Mouse (Mus musculus) midbrain, embryonic 11.5 days (tissue): ENCODE measurements around the gene Nudt3. TPM values are rescaled to one million over a fixed set of nuclear protein-coding genes. Genes with fewer than 3 reads are reported as not detected.
A peak's percentile ranks its signal among the peaks of the same experiment; 100 is the strongest.

Experiments used
- ATAC-seq: fragments of 200-750 bp; cut with Nextera tagmentation; 2 replicates; pipeline ENCODE4 v1.8.0; 2017; ENCODE audit warnings: moderate TSS enrichment, moderate library complexity; ENCODE audit not compliant: low FRiP score
- DNase-seq: peaks from one replicate; pipeline ENCODE4 v3.0.0; 2015; ENCODE audit warnings: low spot score; ENCODE audit errors: missing footprints
- H3K27ac ChIP-seq: fragments of 300-500 bp; sonication (generic); 2 replicates; pipeline ENCODE4 v1.5.1; 2014; ENCODE audit warnings: low read depth, low read length
- H3K27me3 ChIP-seq: fragments of 300-500 bp; sonication (generic); 2 replicates; pipeline ENCODE4 v1.6.1; 2014; ENCODE audit warnings: mild to moderate bottlenecking, low read length, moderate library complexity, mixed read lengths; ENCODE audit not compliant: control insufficient read depth, insufficient read depth
- H3K36me3 ChIP-seq: fragments of 300-500 bp; sonication (generic); 2 replicates; pipeline ENCODE4 v1.6.1; 2014; ENCODE audit warnings: mild to moderate bottlenecking, low read length, moderate library complexity, mixed read lengths; ENCODE audit not compliant: control insufficient read depth, insufficient read depth
- H3K4me1 ChIP-seq: fragments of 300-500 bp; sonication (generic); 2 replicates; pipeline ENCODE4 v1.6.1; 2014; ENCODE audit warnings: low read length; ENCODE audit not compliant: control insufficient read depth, insufficient read depth
- H3K4me2 ChIP-seq: fragments of 300-500 bp; sonication (generic); 2 replicates; pipeline ENCODE4 v1.6.1; 2014; ENCODE audit warnings: mild to moderate bottlenecking, moderate library complexity
- H3K4me3 ChIP-seq: fragments of 300-500 bp; sonication (generic); 2 replicates; pipeline ENCODE4 v1.5.1; 2014; ENCODE audit warnings: low read depth, low read length
- H3K9ac ChIP-seq: fragments of 300-500 bp; sonication (generic); 2 replicates; pipeline ENCODE4 v1.6.1; 2014; ENCODE audit warnings: low read length
- H3K9me3 ChIP-seq: fragments of 300-500 bp; sonication (generic); 2 replicates; pipeline ENCODE4 v1.6.1; 2016; ENCODE audit warnings: low read length; ENCODE audit not compliant: control insufficient read depth
- WGBS: fragments of 180-500 bp; shearing (Covaris S2); extraction: QIAGEN DNeasy Blood & Tissue Kit; methylation state at CpG from one replicate; pipeline ENCODE4 v1.1.7; 2014; 5-methylcytosine and 5-hydroxymethylcytosine counted together
- polyA plus RNA-seq: library from polyadenylated mRNA; unstranded; fragments of >200 nt; fragmentation: Nextera tagmentation; extraction: Ambion mirVana; gene quantifications from 2 replicates; pipeline ENCODE4 v1.2.1, GENCODE M21; 2014

The Nudt3 gene
- polyA plus RNA-seq, 1 experiment from 2014 or later, result 44.5 TPM

DNA sequence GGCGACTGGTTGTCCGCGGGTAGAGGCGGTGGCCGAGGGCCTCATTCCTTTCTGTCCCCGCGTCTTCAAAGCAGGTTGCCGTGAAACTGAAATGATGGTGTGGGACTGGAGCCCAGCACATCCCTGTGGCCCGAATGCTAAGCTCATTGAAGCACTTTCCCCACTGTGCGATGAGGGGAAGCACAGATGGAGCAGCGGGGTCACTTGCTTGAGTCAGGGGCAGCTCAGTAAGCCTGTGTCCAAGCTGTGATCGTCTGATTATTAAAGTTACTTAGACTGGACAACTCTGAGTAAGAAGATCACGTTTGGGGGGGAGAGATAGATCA, 57.4 kb downstream of the Nudt3 start:
- Histone ChIP-seq H3K4me3 (peak overlapping the region; percentile 54), H3K9ac (peak overlapping the region; percentile 72), H3K4me2 (peak overlapping the region; percentile 91), H3K36me3 (no peaks in the 10 kb centered on the region), H3K27ac (no peak overlapping the region), H3K9me3 (no peaks in the 10 kb centered on the region), H3K27me3 (no peaks in the 10 kb centered on the region), H3K4me1 (peaks cover 19% of the 10 kb centered on the region)
- no peak; the same call in 1 of the 2 replicates for ATAC-seq
- DNase-seq, result no peak
- 0% methylated on average over 13 of the region's 13 CpGs for WGBS

DNA sequence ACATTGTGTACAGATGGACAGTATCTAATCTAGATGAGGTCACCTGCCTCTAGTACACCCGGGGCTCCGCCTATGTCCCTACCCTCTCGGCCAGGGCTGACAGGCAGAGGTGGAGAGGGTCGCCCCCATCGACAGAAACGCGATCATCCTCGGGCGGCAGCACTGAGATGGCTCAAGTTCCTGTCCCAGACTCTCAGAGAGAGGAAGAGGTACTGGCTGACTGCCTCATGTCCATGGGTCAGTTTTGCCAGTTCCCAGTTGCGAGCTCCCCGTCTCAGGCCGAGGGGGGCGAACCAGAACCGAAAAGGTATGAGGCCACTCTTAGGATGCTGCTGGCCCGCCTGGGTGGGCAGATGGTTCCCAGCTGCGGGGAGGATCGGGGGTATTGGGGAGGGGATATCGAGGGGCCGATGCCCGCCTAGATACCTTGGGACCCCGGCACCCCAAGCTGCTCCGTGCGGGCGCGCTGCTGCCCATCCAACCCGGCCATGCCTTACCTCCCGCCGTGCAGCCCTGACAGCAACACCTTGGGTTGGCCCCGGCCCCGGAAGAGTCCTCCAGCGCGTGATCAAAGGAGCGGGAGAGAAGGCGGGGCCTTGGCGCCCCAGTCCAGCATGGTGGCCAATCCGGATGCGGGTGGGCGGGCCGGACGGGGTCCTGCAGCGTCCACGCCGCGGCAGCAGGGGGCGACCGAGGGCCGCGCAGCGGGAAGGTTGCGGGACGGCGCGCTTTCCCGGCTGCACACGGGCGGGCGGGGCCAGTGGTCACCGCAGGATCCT, 57.9 kb downstream of the Nudt3 start, which contains the start of gene AI413582:
Gene AI413582, minus strand, starts transcription at position 594 of the 779 bp plus-strand sequence.
- Histone ChIP-seq H3K9ac (peak within 1 kb of the TSS; percentile 72), H3K4me2 (peak within 1 kb of the TSS; percentile 91), H3K4me1 (peaks cover 19% of the 10 kb centered on the region), H3K4me3 (peak within 1 kb of the TSS; percentile 54), H3K27ac (no peak within 1 kb of the TSS), H3K9me3 (no peaks in the 10 kb centered on the region), H3K27me3 (no peaks in the 10 kb centered on the region), H3K36me3 (no peaks in the 10 kb centered on the region)
- peak; percentile 93 for ATAC-seq
- WGBS, result under 1% methylated on average over 58 of the region's 58 CpGs
- peak; percentile 99 for DNase-seq

DNA sequence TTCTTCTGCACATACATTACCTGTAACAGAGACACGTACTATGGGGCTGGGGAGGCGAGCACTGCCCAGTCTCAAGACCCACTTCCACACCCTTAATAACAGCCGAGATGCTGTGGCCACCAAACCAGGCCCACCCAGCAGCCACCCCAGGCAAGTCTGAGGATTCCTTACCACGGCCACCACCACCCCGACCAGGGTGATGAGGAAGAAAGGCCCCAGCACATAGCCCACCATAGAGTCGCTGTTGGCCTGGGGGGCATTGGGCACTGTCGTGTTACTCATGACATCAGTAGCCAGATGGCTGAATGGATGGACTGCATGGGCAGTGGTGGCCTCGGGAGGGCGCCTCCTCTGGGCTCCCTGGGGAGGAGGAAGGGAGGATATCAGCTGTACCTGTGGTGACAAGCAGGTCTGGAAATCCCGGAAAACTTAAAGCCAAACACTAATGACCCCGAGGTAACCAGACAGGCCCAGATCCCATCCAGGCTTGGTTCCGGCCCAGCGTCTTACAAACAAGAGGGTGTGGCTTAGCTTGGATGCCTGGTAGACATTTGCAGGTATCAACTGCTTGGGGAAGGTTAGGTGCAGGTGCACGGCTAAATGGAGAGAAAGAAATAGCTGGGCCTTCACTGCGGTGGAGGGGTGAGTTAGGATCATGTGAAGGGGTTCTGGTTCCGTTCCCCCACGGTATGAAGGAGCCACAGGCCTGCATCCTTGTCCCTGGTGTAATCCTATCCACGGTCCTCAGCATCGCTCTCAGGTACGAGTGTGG, 58.7 kb downstream of the Nudt3 start:
- ATAC-seq (no peak), DNase-seq (peak; percentile 93)
- peak overlapping the region; percentile 54 for H3K4me3 ChIP-seq
- H3K27me3 ChIP-seq, result no peaks in the 10 kb centered on the region
- no peak overlapping the region for H3K9ac ChIP-seq
- WGBS, result 8% methylated on average over 20 of the region's 20 CpGs
- no peaks in the 10 kb centered on the region for H3K9me3 ChIP-seq
- peaks cover 25% of the 10 kb centered on the region for H3K4me1 ChIP-seq
- no peaks in the 10 kb centered on the region for H3K36me3 ChIP-seq
- no peak overlapping the region for H3K27ac ChIP-seq
- H3K4me2 ChIP-seq, result peak overlapping the region; percentile 91

DNA sequence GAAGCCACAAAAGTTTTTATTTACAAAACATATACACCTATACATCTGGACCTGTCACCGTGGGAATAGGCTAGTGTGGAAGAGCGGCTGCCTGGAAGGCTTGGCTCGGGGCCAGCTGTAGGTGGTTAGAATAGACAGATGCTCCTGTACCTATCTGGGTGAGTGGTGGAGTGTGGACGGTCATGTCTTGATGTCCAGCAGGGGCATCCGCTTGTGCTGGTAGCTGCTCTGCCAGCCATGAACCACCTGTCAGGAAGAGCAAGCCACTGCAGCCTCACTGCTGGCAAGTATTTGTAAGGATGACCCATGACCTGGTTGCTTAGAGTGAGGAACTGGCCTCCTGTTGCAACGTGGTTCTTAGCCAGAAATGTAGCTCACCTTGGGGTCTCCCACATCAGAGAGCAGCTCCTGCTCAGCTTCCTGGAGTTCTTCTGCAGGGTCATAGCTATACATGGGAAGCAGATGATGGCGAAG, 59.5 kb downstream of the Nudt3 start:
- Histone ChIP-seq H3K36me3 (no peaks in the 10 kb centered on the region), H3K4me1 (peaks cover 33% of the 10 kb centered on the region), H3K9ac (no peak overlapping the region), H3K4me2 (no peak overlapping the region), H3K9me3 (no peaks in the 10 kb centered on the region), H3K27me3 (no peaks in the 10 kb centered on the region), H3K27ac (no peak overlapping the region), H3K4me3 (no peak overlapping the region)
- DNase-seq, result peak; percentile 85
- WGBS, result 59% methylated on average over 7 of the region's 7 CpGs
- no peak for ATAC-seq

DNA sequence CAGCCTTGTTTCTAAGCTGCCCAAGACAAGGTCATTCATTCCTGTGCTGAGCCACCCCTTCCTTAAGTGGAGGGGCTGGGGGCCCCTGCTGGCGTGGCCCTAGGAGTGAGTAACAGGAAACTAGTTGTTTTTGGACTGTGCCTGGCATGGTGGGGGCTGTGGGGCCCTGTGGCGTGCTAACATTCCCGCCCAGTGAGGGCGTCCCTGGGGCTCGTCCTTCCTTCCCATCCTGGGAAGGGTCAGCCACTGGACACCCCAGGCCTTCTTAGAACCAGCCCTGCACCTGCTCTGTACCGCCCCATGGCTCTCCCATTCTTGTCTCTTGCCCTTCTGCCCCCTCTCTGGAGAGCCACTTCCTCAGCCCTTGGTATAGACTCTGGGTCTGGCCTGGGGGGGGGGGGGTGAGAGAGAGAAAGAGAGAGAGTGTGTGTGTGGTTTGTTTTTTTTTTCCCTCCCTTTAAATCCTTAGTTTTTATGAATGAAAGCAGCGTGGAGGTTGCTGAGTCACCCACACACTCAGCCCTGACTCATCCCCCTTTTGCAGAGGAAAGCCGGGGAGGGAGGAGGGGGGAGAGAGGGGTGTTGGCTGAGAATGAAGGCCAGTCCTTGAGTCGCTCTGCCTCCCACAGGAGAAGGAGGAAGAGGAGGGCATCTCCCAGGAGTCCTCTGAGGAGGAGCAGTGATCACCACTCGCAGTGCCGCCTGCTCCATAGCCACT, 61.3 kb downstream of the Nudt3 start:
- Histone ChIP-seq H3K4me3 (no peak overlapping the region), H3K4me1 (peaks cover 45% of the 10 kb centered on the region), H3K27me3 (no peaks in the 10 kb centered on the region), H3K9ac (no peak overlapping the region), H3K36me3 (no peaks in the 10 kb centered on the region), H3K27ac (no peak overlapping the region), H3K9me3 (no peaks in the 10 kb centered on the region), H3K4me2 (no peak overlapping the region)
- ATAC-seq, result no peak
- no peak for DNase-seq
- 54% methylated on average over 8 of the region's 11 CpGs for WGBS

DNA sequence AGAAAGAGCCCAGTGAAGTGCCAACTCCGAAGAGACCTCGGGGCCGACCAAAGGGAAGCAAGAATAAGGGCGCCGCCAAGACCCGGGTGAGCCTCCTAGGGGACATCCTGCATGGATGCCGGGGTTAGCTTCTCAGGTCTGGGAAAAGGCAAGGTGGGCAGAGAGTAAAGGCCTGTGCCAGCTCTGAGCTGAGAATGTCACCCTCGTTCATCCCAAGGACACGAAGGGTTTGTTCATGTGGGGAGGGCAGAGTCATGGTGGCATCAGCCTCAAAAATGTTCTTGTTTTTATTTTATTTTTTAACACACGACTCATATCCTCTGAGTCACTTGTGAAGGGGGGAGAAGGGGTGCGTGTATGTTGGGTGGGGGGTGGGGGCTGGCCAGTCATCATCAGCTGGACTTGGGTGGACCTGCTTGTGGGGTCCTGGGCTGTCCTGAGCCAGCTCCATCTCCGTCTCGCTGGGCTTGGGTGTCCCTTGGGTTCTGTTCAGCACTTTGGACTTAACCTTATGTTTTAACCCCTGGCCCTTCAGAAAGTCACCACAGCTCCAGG, 62.3 kb downstream of the Nudt3 start:
- ATAC-seq (no peak), DNase-seq (no peak)
- no peak overlapping the region for H3K4me2 ChIP-seq
- H3K27me3 ChIP-seq, result no peaks in the 10 kb centered on the region
- peaks cover 43% of the 10 kb centered on the region for H3K4me1 ChIP-seq
- H3K27ac ChIP-seq, result no peak overlapping the region
- H3K9me3 ChIP-seq, result no peaks in the 10 kb centered on the region
- H3K4me3 ChIP-seq, result no peak overlapping the region
- no peaks in the 10 kb centered on the region for H3K36me3 ChIP-seq
- no peak overlapping the region for H3K9ac ChIP-seq
- WGBS, result 87% methylated on average over 13 of the region's 13 CpGs

DNA sequence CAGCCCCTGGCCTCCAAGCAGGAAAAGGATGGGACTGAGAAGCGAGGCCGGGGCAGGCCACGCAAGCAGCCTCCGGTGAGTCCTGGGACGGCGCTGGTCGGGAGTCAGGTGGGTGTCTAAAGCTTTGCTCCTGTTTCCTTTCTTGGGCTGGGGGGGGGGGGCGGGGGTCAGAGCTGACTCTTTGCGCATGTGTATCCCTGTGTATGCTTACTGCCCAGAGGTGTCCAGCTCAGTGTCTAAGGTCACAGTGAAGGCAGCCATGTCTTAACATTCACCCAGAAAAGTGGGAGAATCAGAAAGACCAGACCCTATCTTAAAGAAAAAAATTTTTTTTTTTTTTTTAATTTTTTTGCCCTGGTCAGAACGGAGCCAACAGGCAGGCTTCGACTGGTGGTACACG, 63.7 kb downstream of the Nudt3 start:
- WGBS, result 72% methylated on average over 9 of the region's 12 CpGs
- ATAC-seq (no peak), DNase-seq (no peak)
- H3K9me3 ChIP-seq, result no peaks in the 10 kb centered on the region
- peaks cover 47% of the 10 kb centered on the region for H3K4me1 ChIP-seq
- peak overlapping the region; percentile 76; the same call in 1 of the 2 replicates for H3K4me2 ChIP-seq
- H3K27me3 ChIP-seq, result no peaks in the 10 kb centered on the region
- no peak overlapping the region for H3K4me3 ChIP-seq
- no peaks in the 10 kb centered on the region for H3K36me3 ChIP-seq
- H3K9ac ChIP-seq, result no peak overlapping the region
- H3K27ac ChIP-seq, result no peak overlapping the region

DNA sequence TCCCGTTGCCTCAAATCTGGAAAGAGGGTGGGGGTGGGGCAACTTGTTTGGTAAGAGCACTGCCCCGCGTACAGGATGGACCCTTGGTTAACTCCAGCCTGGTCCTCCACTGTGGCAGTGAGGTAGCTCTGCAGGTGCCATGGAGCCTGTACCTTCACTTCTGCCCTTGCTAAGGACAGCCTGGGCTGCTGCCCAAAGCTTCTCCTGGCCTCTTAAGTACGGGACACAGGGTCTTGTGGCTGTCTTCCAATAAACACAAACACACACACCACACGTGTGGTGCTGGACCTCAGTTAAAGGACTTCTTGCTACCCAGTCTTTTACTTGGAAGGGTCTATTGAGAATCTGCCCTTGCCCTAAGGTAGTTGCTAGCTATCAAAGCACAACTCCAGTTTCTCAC, 64.5 kb downstream of the Nudt3 start:
- Histone ChIP-seq H3K27ac (no peak overlapping the region), H3K27me3 (no peaks in the 10 kb centered on the region), H3K4me1 (peaks cover 44% of the 10 kb centered on the region), H3K36me3 (no peaks in the 10 kb centered on the region), H3K4me2 (peak overlapping the region; percentile 76), H3K9me3 (no peaks in the 10 kb centered on the region), H3K9ac (peak overlapping the region; percentile 94), H3K4me3 (peak overlapping the region; percentile 95)
- peak; percentile 85 for DNase-seq
- no peak for ATAC-seq
- WGBS, result 10% methylated on average over 5 of the region's 5 CpGs
